Comparison of ENCODE assay signal across 13 mouse cellular contexts in genomic region chr2:170250680-170251079, GRCm38 (mm10).
"Had no signal": no experiment of that assay in that cellular context is flagged by ENCODE, and none has a peak within 500 bp of the region (broad histone marks: within the 10 kb centered on the region; RNA-seq: fewer than 3 reads in every experiment).

No protein-coding gene starts in this region.

- DNase-seq: kidney, adult 9 months; kidney, postnatal 10 days; kidney, postnatal 4 days; right cerebral cortex, postnatal 25 days; thymus, postnatal 4 days had no signal

- H3K27ac ChIP-seq: left cerebral cortex, adult 2 months; limb, embryonic 10.5 days; liver, embryonic 12.5 days; macrophage; midbrain, embryonic 15.5 days; neural tube, embryonic 13.5 days had no signal

- H3K27me3 ChIP-seq: liver, embryonic 12.5 days; megakaryocyte, embryonic 14.5 days; midbrain, embryonic 15.5 days; neural tube, embryonic 13.5 days had no signal

- H3K9ac ChIP-seq: liver, embryonic 12.5 days; midbrain, embryonic 15.5 days; neural tube, embryonic 13.5 days had no signal

- H3K9me3 ChIP-seq: limb, embryonic 10.5 days; liver, embryonic 12.5 days; midbrain, embryonic 15.5 days; neural tube, embryonic 13.5 days had no signal

- ATAC-seq: liver, embryonic 12.5 days; midbrain, embryonic 15.5 days had no signal

- H3K4me2 ChIP-seq: liver, embryonic 12.5 days; midbrain, embryonic 11.5 days; midbrain, embryonic 15.5 days; neural tube, embryonic 13.5 days had no signal

- H3K36me3 ChIP-seq: limb, embryonic 10.5 days; liver, embryonic 12.5 days; midbrain, embryonic 15.5 days; neural tube, embryonic 13.5 days had no signal

- H3K4me3 ChIP-seq: left cerebral cortex, adult 2 months; limb, embryonic 10.5 days; liver, embryonic 12.5 days; megakaryocyte, embryonic 14.5 days; midbrain, embryonic 15.5 days; neural tube, embryonic 13.5 days had no signal
